Mouse (Mus musculus): ENCODE results near the gene Secisbp2. TPM values are rescaled to one million over a fixed set of nuclear protein-coding genes. Genes with fewer than 3 reads are reported as not detected.
A peak's percentile ranks its signal among the peaks of the same experiment; 100 is the strongest.

Secisbp2 gene
- polyA plus RNA-seq (2012; rRNA removed): 19.7 and 19.9 TPM in 2 replicates

- Histone ChIP-seq H3K4me3 (ENCODE audit: control insufficient read depth, low read depth, low read length) (peak within 1 kb of the TSS; percentile 96), H3K4me1 (ENCODE audit: control insufficient read depth, insufficient read depth, low read length) (peaks cover 2% of the 10 kb centered on the region), H3K27me3 (ENCODE audit: control insufficient read depth, insufficient read depth, low read length) (no peaks in the 10 kb centered on the region), H3K27ac (ENCODE audit: control insufficient read depth, insufficient read depth, low read depth, low read length) (peak within 1 kb of the TSS; percentile 91), H3K36me3 (ENCODE audit: control insufficient read depth, insufficient read depth, low read length) (peaks cover 4% of the 10 kb centered on the region)
- TF ChIP-seq POLR2A (IDR thresholded peaks at IDR 0.05; ENCODE audit: control insufficient read depth, low read depth, low read length): peak; percentile 90
- TF ChIP-seq CTCF (IDR thresholded peaks at IDR 0.05; ENCODE audit: control insufficient read depth, insufficient read depth, insufficient replicate concordance, low read depth, low read length): peak; percentile 83; the same call in 1 of the 2 replicates
Observed at GRCm38 (mm10) chr13:51651408-51652064, at the start of gene Secisbp2. TSS of gene Secisbp2 (plus strand) at chr13:51651697.

DNA sequence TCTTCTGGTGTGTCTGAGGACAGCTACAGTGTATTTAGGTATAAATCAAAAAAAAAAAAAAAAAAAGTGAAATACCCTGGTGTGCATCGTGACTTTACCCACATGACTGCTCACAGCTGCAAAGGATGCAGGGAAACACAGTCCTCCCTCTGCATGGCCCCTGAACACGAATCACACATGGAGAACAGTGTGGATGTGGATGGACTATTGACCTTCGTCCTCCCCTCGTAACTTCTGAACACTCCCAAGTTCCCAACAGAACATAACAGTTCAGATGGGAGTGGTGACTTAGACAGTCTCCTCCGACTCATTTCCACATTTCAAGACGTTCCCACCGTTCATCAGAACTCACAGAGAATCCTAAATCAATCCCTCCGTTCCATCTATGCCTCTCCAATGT, 48.7 kb upstream of the Secisbp2 start:
- Histone ChIP-seq H3K27me3 (ENCODE audit: control insufficient read depth, insufficient read depth, low read length) (no peaks in the 10 kb centered on the region), H3K27ac (ENCODE audit: control insufficient read depth, insufficient read depth, low read depth, low read length) (no peak overlapping the region), H3K4me3 (ENCODE audit: control insufficient read depth, low read depth, low read length) (no peak overlapping the region), H3K36me3 (ENCODE audit: control insufficient read depth, insufficient read depth, low read length) (no peaks in the 10 kb centered on the region), H3K4me1 (ENCODE audit: control insufficient read depth, insufficient read depth, low read length) (no peaks in the 10 kb centered on the region)
- TF ChIP-seq CTCF (IDR thresholded peaks at IDR 0.05; ENCODE audit: control insufficient read depth, insufficient read depth, insufficient replicate concordance, low read depth, low read length): no peak
- no peak for TF ChIP-seq POLR2A (IDR thresholded peaks at IDR 0.05; ENCODE audit: control insufficient read depth, low read depth, low read length)

DNA sequence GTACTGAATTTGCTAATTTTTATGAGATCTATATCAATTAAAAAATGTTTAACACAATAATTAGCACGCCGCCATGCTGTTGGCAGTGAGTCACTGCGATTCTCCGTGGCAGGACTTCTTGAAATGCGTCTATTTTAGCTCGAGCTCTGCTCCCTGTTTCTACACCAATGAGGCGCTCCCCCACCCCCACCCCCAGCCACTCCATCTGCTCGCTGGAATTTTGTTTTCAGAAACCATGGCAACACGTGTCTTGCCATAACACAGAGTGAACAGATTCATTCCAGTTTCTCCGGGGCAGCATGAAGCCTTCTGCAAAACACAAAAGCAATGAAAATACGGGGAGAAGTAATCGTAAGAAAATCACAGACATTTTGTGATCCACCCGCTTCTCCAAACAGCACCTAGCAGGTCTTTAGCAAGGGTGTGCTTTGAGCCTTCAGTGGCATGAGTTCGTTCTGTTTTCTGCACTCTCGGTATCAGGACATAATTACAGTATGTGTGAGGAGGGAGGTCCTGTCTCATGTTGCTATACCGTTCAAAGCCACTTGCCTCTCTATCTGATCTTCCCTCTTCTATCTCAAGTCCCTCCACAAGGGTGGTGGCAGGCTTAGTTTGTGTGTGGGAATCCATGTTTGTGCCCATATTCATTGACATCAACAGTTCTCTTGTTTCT, 48.1 kb upstream of the Secisbp2 start:
- Histone ChIP-seq H3K4me3 (ENCODE audit: control insufficient read depth, low read depth, low read length) (no peak overlapping the region), H3K36me3 (ENCODE audit: control insufficient read depth, insufficient read depth, low read length) (no peaks in the 10 kb centered on the region), H3K4me1 (ENCODE audit: control insufficient read depth, insufficient read depth, low read length) (no peaks in the 10 kb centered on the region), H3K27ac (ENCODE audit: control insufficient read depth, insufficient read depth, low read depth, low read length) (no peak overlapping the region), H3K27me3 (ENCODE audit: control insufficient read depth, insufficient read depth, low read length) (no peaks in the 10 kb centered on the region)
- TF ChIP-seq POLR2A (IDR thresholded peaks at IDR 0.05; ENCODE audit: control insufficient read depth, low read depth, low read length): no peak
- no peak for TF ChIP-seq CTCF (IDR thresholded peaks at IDR 0.05; ENCODE audit: control insufficient read depth, insufficient read depth, insufficient replicate concordance, low read depth, low read length)

DNA sequence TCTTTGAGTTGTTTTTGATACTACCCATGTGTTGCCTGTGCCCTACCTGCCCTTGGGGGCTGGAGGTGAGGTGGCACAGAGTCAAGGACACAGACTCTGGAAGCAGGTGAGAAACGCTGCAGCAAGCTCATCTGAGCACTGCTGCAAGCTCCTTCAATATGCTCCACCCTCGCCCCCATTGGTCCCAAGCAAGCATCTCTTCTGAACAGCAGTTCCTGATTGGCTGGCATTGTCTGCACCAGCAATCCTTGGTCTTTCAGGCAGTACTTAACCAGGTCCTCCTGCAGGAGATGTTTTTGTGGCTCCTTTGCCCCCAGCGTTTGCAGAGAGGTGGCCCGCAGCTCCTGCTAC, 47.6 kb upstream of the Secisbp2 start:
- no peak overlapping the region; the same call in 1 of the 2 replicates for H3K4me3 ChIP-seq (ENCODE audit: control insufficient read depth, low read depth, low read length)
- H3K4me1 ChIP-seq (ENCODE audit: control insufficient read depth, insufficient read depth, low read length): no peaks in the 10 kb centered on the region
- H3K27me3 ChIP-seq (ENCODE audit: control insufficient read depth, insufficient read depth, low read length): no peaks in the 10 kb centered on the region
- TF ChIP-seq CTCF (IDR thresholded peaks at IDR 0.05; ENCODE audit: control insufficient read depth, insufficient read depth, insufficient replicate concordance, low read depth, low read length) (no peak), POLR2A (IDR thresholded peaks at IDR 0.05; ENCODE audit: control insufficient read depth, low read depth, low read length) (no peak)
- H3K27ac ChIP-seq (ENCODE audit: control insufficient read depth, insufficient read depth, low read depth, low read length): no peak overlapping the region
- H3K36me3 ChIP-seq (ENCODE audit: control insufficient read depth, insufficient read depth, low read length): no peaks in the 10 kb centered on the region

DNA sequence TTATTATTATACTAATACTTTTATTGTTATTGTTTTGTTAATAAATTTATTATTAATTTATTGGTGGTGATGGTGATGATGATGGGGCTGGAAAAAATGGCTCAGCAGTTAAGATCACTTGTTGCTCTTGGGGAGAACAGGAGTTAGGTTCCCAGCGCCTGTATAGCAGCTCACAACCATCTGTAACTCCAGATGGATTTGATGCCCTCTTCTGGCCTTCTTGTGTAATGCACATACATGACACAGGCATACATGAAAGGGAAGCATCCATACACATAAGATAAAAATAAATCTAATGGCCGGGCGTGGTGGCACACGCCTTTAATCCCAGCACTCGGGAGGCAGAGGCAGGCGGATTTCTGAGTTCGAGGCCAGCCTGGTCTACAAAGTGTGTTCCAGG, 42.3 kb upstream of the Secisbp2 start:
- Histone ChIP-seq H3K4me3 (ENCODE audit: control insufficient read depth, low read depth, low read length) (no peak overlapping the region), H3K4me1 (ENCODE audit: control insufficient read depth, insufficient read depth, low read length) (no peaks in the 10 kb centered on the region), H3K27me3 (ENCODE audit: control insufficient read depth, insufficient read depth, low read length) (no peaks in the 10 kb centered on the region), H3K36me3 (ENCODE audit: control insufficient read depth, insufficient read depth, low read length) (no peaks in the 10 kb centered on the region), H3K27ac (ENCODE audit: control insufficient read depth, insufficient read depth, low read depth, low read length) (no peak overlapping the region)
- TF ChIP-seq CTCF (IDR thresholded peaks at IDR 0.05; ENCODE audit: control insufficient read depth, insufficient read depth, insufficient replicate concordance, low read depth, low read length): no peak
- TF ChIP-seq POLR2A (IDR thresholded peaks at IDR 0.05; ENCODE audit: control insufficient read depth, low read depth, low read length): no peak

GRCm38 (mm10) chr13:51611060-51611459, 40.4 kb upstream of the Secisbp2 start:
- Histone ChIP-seq H3K4me1 (ENCODE audit: control insufficient read depth, insufficient read depth, low read length) (no peaks in the 10 kb centered on the region), H3K4me3 (ENCODE audit: control insufficient read depth, low read depth, low read length) (no peak overlapping the region), H3K27me3 (ENCODE audit: control insufficient read depth, insufficient read depth, low read length) (no peaks in the 10 kb centered on the region), H3K27ac (ENCODE audit: control insufficient read depth, insufficient read depth, low read depth, low read length) (no peak overlapping the region), H3K36me3 (ENCODE audit: control insufficient read depth, insufficient read depth, low read length) (no peaks in the 10 kb centered on the region)
- TF ChIP-seq POLR2A (IDR thresholded peaks at IDR 0.05; ENCODE audit: control insufficient read depth, low read depth, low read length) (no peak), CTCF (IDR thresholded peaks at IDR 0.05; ENCODE audit: control insufficient read depth, insufficient read depth, insufficient replicate concordance, low read depth, low read length) (no peak)

DNA sequence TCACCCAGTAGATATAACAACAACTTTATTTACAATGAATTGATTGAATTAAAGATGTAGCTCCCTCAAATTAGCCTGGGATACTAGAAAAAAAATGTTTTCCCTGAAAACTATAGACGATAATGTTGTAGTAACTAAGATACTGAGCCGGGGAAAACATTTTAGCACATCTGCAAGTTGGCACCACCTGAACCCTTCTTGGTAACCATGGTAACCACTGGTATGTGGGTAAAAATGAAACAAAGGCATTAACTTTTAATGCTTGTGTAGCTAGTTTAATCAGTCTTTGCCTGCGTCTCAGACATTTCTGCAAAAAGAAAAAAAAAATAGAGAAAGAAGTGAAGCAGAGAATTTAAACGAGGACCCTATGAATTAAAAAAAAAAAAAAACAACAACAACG, 40.0 kb upstream of the Secisbp2 start:
- Histone ChIP-seq H3K27me3 (ENCODE audit: control insufficient read depth, insufficient read depth, low read length) (no peaks in the 10 kb centered on the region), H3K4me1 (ENCODE audit: control insufficient read depth, insufficient read depth, low read length) (no peaks in the 10 kb centered on the region), H3K27ac (ENCODE audit: control insufficient read depth, insufficient read depth, low read depth, low read length) (no peak overlapping the region), H3K4me3 (ENCODE audit: control insufficient read depth, low read depth, low read length) (no peak overlapping the region), H3K36me3 (ENCODE audit: control insufficient read depth, insufficient read depth, low read length) (no peaks in the 10 kb centered on the region)
- TF ChIP-seq CTCF (IDR thresholded peaks at IDR 0.05; ENCODE audit: control insufficient read depth, insufficient read depth, insufficient replicate concordance, low read depth, low read length) (no peak), POLR2A (IDR thresholded peaks at IDR 0.05; ENCODE audit: control insufficient read depth, low read depth, low read length) (no peak)
